Mouse (Mus musculus) liver, postnatal 0 days (tissue): ENCODE results near the gene Olfr763. TPM values are rescaled to one million over a fixed set of nuclear protein-coding genes. Genes with fewer than 3 reads are reported as not detected.

Experiments
- ATAC-seq: fragments of 200-750 bp; cut with Nextera tagmentation; 2 replicates; pipeline ENCODE4 v1.8.0; 2017; ENCODE audit warnings: mild to moderate bottlenecking, moderate library complexity
- DNase-seq: peaks from one replicate; pipeline ENCODE4 v3.0.0-alpha.2; 2016
- H3K27ac ChIP-seq: fragments of 300-500 bp; sonication (generic); 2 replicates; pipeline ENCODE4 v1.5.1; 2014; ENCODE audit warnings: antibody characterized with exemption, moderate library complexity, mild to moderate bottlenecking, low read depth
- H3K27me3 ChIP-seq: fragments of 300-500 bp; sonication (generic); 2 replicates; pipeline ENCODE4 v1.6.1; 2014; ENCODE audit warnings: low read length, control low read depth, mixed read lengths; ENCODE audit not compliant: insufficient read depth
- H3K36me3 ChIP-seq: fragments of 300-500 bp; sonication (generic); replicated peaks from 2 replicates; pipeline ENCODE4 v1.6.1; 2014; ENCODE audit warnings: mild to moderate bottlenecking, control low read depth, low read length, moderate library complexity, mixed read lengths; ENCODE audit not compliant: insufficient read depth
- H3K4me1 ChIP-seq: fragments of 300-500 bp; sonication (generic); 2 replicates; pipeline ENCODE4 v1.6.1; 2014; ENCODE audit warnings: antibody characterized with exemption, mild to moderate bottlenecking, control low read depth; ENCODE audit not compliant: insufficient read depth
- H3K4me2 ChIP-seq: fragments of 300-500 bp; sonication (generic); 2 replicates; pipeline ENCODE4 v1.6.1; 2014; ENCODE audit warnings: low read depth, mild to moderate bottlenecking, low read length, moderate library complexity, mixed read lengths
- H3K4me3 ChIP-seq: fragments of 300-500 bp; sonication (generic); 2 replicates; pipeline ENCODE4 v1.5.1; 2014; ENCODE audit warnings: low read depth, low read length
- H3K9ac ChIP-seq: fragments of 300-500 bp; sonication (generic); replicated peaks from 2 replicates; pipeline ENCODE4 v1.6.1; 2014; ENCODE audit warnings: mild to moderate bottlenecking, moderate library complexity
- H3K9me3 ChIP-seq: fragments of 300-500 bp; sonication (generic); 2 replicates; pipeline ENCODE4 v1.6.1; 2016; ENCODE audit warnings: mild to moderate bottlenecking, control low read depth, low read length, mixed read lengths
- CTCF ChIP-seq: sonication (generic); IDR thresholded peaks from 2 replicates; pipeline ENCODE4 v1.5.1; 2016; ENCODE audit warnings: antibody characterized with exemption, low read depth
- EP300 ChIP-seq: IDR thresholded peaks from 2 replicates; pipeline ENCODE4 v1.6.1; 2016; ENCODE audit warnings: antibody characterized with exemption, low read depth, mild to moderate bottlenecking
- WGBS: fragments of 180-500 bp; shearing (Covaris S2); extraction: QIAGEN DNeasy Blood & Tissue Kit; methylation state at CpG from one replicate; pipeline ENCODE4 v1.1.7; 2014; ENCODE audit not compliant: insufficient replicate concordance; 5-methylcytosine and 5-hydroxymethylcytosine counted together
- polyA plus RNA-seq: library from polyadenylated mRNA; unstranded; fragments of >200 nt; fragmentation: Nextera tagmentation; extraction: Ambion mirVana; gene quantifications from 2 replicates; pipeline ENCODE4 v1.2.1, GENCODE M21; 2015

Gene Olfr763
- polyA plus RNA-seq, result not detected in 2 replicates

GRCm38 (mm10) chr10:129010288-129010841, at the start of gene Olfr763:
TSS of gene Olfr763 (plus strand) at chr10:129010791.
- DNase-seq, result no peak
- Histone ChIP-seq H3K4me2 (no peak within 1 kb of the TSS), H3K27me3 (no peaks in the 10 kb centered on the region), H3K27ac (no peak within 1 kb of the TSS), H3K4me3 (no peak within 1 kb of the TSS), H3K9me3 (no peaks in the 10 kb centered on the region), H3K4me1 (no peaks in the 10 kb centered on the region), H3K36me3 (no peaks in the 10 kb centered on the region), H3K9ac (no peak within 1 kb of the TSS)
- TF ChIP-seq EP300, result no peak
- TF ChIP-seq CTCF, result no peak
- 57% methylated on average over 2 of the region's 2 CpGs for WGBS
- ATAC-seq, result no peak

- DNase-seq, result peak; percentile 48
- no peaks in the 10 kb centered on the region for H3K9me3 ChIP-seq
- no peaks in the 10 kb centered on the region for H3K27me3 ChIP-seq
- peak; percentile 95 for ATAC-seq
- no peak overlapping the region for H3K4me2 ChIP-seq
- H3K36me3 ChIP-seq, result no peaks in the 10 kb centered on the region
- H3K9ac ChIP-seq, result no peak overlapping the region
- TF ChIP-seq EP300, result no peak; the same call in 1 of the 2 replicates
- TF ChIP-seq CTCF, result no peak
- no peak overlapping the region for H3K4me3 ChIP-seq
- peaks cover 18% of the 10 kb centered on the region for H3K4me1 ChIP-seq
- peak overlapping the region; percentile 85 for H3K27ac ChIP-seq
- WGBS, result 43% methylated on average over 2 of the region's 2 CpGs
These were observed 45.6 kb upstream of the Olfr763 start for GRCm38 (mm10) chr10:128964961-128965360.

GRCm38 (mm10) chr10:128965871-128966270, 44.7 kb upstream of the Olfr763 start:
- Histone ChIP-seq H3K27me3 (peaks cover 5% of the 10 kb centered on the region; the same call in 1 of the 2 replicates), H3K4me2 (no peak overlapping the region), H3K9me3 (no peaks in the 10 kb centered on the region), H3K4me1 (peaks cover 17% of the 10 kb centered on the region), H3K36me3 (no peaks in the 10 kb centered on the region), H3K9ac (no peak overlapping the region), H3K4me3 (no peak overlapping the region), H3K27ac (peak overlapping the region; percentile 85)
- DNase-seq (no peak), ATAC-seq (peak; percentile 64)
- 0 out of 2 replicates have a peak, but pooled peaks have one; percentile 36 for TF ChIP-seq EP300
- no peak for TF ChIP-seq CTCF
- WGBS, result 44% methylated on average over 6 of the region's 6 CpGs

- DNase-seq (no peak), ATAC-seq (no peak)
- no peak overlapping the region for H3K27ac ChIP-seq
- no peak overlapping the region for H3K4me3 ChIP-seq
- WGBS, result 27% methylated on average over 1 of the region's 1 CpGs
- peaks cover 12% of the 10 kb centered on the region; the same call in 1 of the 2 replicates for H3K4me1 ChIP-seq
- H3K9me3 ChIP-seq, result no peaks in the 10 kb centered on the region
- no peak for TF ChIP-seq CTCF
- TF ChIP-seq EP300, result no peak
- H3K4me2 ChIP-seq, result no peak overlapping the region
- H3K9ac ChIP-seq, result no peak overlapping the region
- H3K36me3 ChIP-seq, result no peaks in the 10 kb centered on the region
- peaks cover 5% of the 10 kb centered on the region; the same call in 1 of the 2 replicates for H3K27me3 ChIP-seq
These were observed 42.2 kb upstream of the Olfr763 start for GRCm38 (mm10) chr10:128968341-128968749.

- DNase-seq, result no peak
- Histone ChIP-seq H3K4me2 (no peak overlapping the region), H3K4me1 (0 out of 2 replicates have a peak, but pooled peaks cover 8% of the 10 kb centered on the region), H3K4me3 (no peak overlapping the region), H3K27ac (no peak overlapping the region), H3K9me3 (no peaks in the 10 kb centered on the region), H3K27me3 (peaks cover 5% of the 10 kb centered on the region), H3K36me3 (no peaks in the 10 kb centered on the region), H3K9ac (no peak overlapping the region)
- WGBS, result 27% methylated on average over 1 of the region's 1 CpGs
- no peak for ATAC-seq
- no peak for TF ChIP-seq EP300
- TF ChIP-seq CTCF, result no peak
These were observed 39.8 kb upstream of the Olfr763 start for GRCm38 (mm10) chr10:128970740-128971250.

GRCm38 (mm10) chr10:128972841-128973240, 37.8 kb upstream of the Olfr763 start:
- no peak overlapping the region for H3K4me3 ChIP-seq
- H3K4me1 ChIP-seq, result no peaks in the 10 kb centered on the region
- no peaks in the 10 kb centered on the region for H3K36me3 ChIP-seq
- H3K27me3 ChIP-seq, result peaks cover 8% of the 10 kb centered on the region
- ATAC-seq, result no peak
- no peak for DNase-seq
- no peak overlapping the region for H3K27ac ChIP-seq
- H3K4me2 ChIP-seq, result no peak overlapping the region
- H3K9ac ChIP-seq, result no peak overlapping the region
- H3K9me3 ChIP-seq, result no peaks in the 10 kb centered on the region
- WGBS, result 71% methylated on average over 4 of the region's 4 CpGs
- TF ChIP-seq EP300, result no peak
- no peak for TF ChIP-seq CTCF
